Mouse (Mus musculus) heart, adult 8-10 months (tissue): ENCODE results near the gene Gm7544. TPM values are rescaled to one million over a fixed set of nuclear protein-coding genes. Genes with fewer than 3 reads are reported as not detected.
"Not testable (repeated sequence)": the region's sequence is repeated elsewhere in the genome, so short reads cannot be mapped to it uniquely, and the experiment has no call there.

Source experiments
- DNase-seq: peaks from one replicate; pipeline ENCODE4 v3.0.0; 2022; ENCODE audit warnings: low spot score
- total RNA-seq, 4 experiments: library from RNA; stranded (reverse); gene quantifications; 2 replicates each; pipeline ENCODE4 v1.2.4; 2022

The Gm7544 gene
- total RNA-seq = not detected

- DNase-seq = not testable (repeated sequence)
Observed at GRCm38 (mm10) chr1:82955913-82956312, at the start of gene Gm7544. TSS of gene Gm7544 (minus strand) at chr1:82956013.

- not testable (repeated sequence) for DNase-seq
Observed at GRCm38 (mm10) chr1:83000306-83000705, 44.5 kb upstream of the Gm7544 start, which contains the start of gene Gm47959. TSS of gene Gm47959 (plus strand) at chr1:83000548.

- no peak for DNase-seq
Observed at GRCm38 (mm10) chr1:82993947-82994346, 38.1 kb upstream of the Gm7544 start.

GRCm38 (mm10) chr1:82992093-82992492, 36.3 kb upstream of the Gm7544 start:
- no peak for DNase-seq

- DNase-seq = no peak
Observed at GRCm38 (mm10) chr1:82991596-82991995, 35.8 kb upstream of the Gm7544 start.

- no peak for DNase-seq
Observed at GRCm38 (mm10) chr1:82991062-82991461, 35.2 kb upstream of the Gm7544 start.

GRCm38 (mm10) chr1:82987530-82988198, 31.9 kb upstream of the Gm7544 start:
- peak; percentile 69 for DNase-seq

- DNase-seq = no peak
Observed at GRCm38 (mm10) chr1:82986738-82987137, 30.9 kb upstream of the Gm7544 start.

GRCm38 (mm10) chr1:82977840-82978239, 22.0 kb upstream of the Gm7544 start:
- DNase-seq = no peak

- no peak for DNase-seq
Observed at GRCm38 (mm10) chr1:82975750-82976149, 19.9 kb upstream of the Gm7544 start.

GRCm38 (mm10) chr1:82974342-82974741, 18.5 kb upstream of the Gm7544 start:
- DNase-seq = no peak

GRCm38 (mm10) chr1:82973901-82974300, 18.1 kb upstream of the Gm7544 start:
- no peak for DNase-seq

- DNase-seq = no peak
Observed at GRCm38 (mm10) chr1:82973244-82973643, 17.4 kb upstream of the Gm7544 start.

GRCm38 (mm10) chr1:82972046-82972445, 16.2 kb upstream of the Gm7544 start:
- peak; percentile 24 for DNase-seq

- DNase-seq = no peak
Observed at GRCm38 (mm10) chr1:82966413-82966812, 10.6 kb upstream of the Gm7544 start.

GRCm38 (mm10) chr1:82959870-82960385, 4.1 kb upstream of the Gm7544 start, which contains the start of gene Gm47955:
TSS of gene Gm47955 (plus strand) at chr1:82960286.
- no peak for DNase-seq

GRCm38 (mm10) chr1:82948601-82949000, 7.2 kb downstream of the Gm7544 start:
- DNase-seq = no peak

- not testable (repeated sequence) for DNase-seq
Observed at GRCm38 (mm10) chr1:82946029-82946428, 9.8 kb downstream of the Gm7544 start.

GRCm38 (mm10) chr1:82943295-82943694, 12.5 kb downstream of the Gm7544 start, which contains the start of gene A030003K21Rik:
TSS of gene A030003K21Rik (minus strand) at chr1:82943388.
- DNase-seq = not testable (repeated sequence)

- DNase-seq = not testable (repeated sequence)
Observed at GRCm38 (mm10) chr1:82942505-82942904, 13.3 kb downstream of the Gm7544 start.

GRCm38 (mm10) chr1:82938666-82939065, 17.1 kb downstream of the Gm7544 start:
- DNase-seq = no peak

- DNase-seq = not testable (repeated sequence)
Observed at GRCm38 (mm10) chr1:82931326-82931725, 24.5 kb downstream of the Gm7544 start, which contains the start of gene Gm6217. TSS of gene Gm6217 (minus strand) at chr1:82931399.

- not testable (repeated sequence) for DNase-seq
Observed at GRCm38 (mm10) chr1:82930558-82930957, 25.3 kb downstream of the Gm7544 start.
